Mouse (Mus musculus) myocyte (in vitro differentiated cells): ENCODE data around the gene Sema7a.

ENCODE experiments used
- E2F4 ChIP-seq: IDR thresholded peaks from one replicate; pipeline ENCODE4 v1.6.1; 2011; ENCODE audit warnings: mild to moderate bottlenecking, control low read depth, moderate library complexity; ENCODE audit not compliant: insufficient read depth
- POLR2A ChIP-seq: IDR thresholded peaks from one replicate; pipeline ENCODE4 v1.6.1; 2011; ENCODE audit warnings: low read depth, mild to moderate bottlenecking, control low read depth, moderate library complexity; ENCODE audit not compliant: insufficient read length
- USF1 ChIP-seq: IDR thresholded peaks from one replicate; pipeline ENCODE4 v1.6.1; 2011; ENCODE audit warnings: low read depth, mild to moderate bottlenecking, control low read depth, moderate library complexity

DNA sequence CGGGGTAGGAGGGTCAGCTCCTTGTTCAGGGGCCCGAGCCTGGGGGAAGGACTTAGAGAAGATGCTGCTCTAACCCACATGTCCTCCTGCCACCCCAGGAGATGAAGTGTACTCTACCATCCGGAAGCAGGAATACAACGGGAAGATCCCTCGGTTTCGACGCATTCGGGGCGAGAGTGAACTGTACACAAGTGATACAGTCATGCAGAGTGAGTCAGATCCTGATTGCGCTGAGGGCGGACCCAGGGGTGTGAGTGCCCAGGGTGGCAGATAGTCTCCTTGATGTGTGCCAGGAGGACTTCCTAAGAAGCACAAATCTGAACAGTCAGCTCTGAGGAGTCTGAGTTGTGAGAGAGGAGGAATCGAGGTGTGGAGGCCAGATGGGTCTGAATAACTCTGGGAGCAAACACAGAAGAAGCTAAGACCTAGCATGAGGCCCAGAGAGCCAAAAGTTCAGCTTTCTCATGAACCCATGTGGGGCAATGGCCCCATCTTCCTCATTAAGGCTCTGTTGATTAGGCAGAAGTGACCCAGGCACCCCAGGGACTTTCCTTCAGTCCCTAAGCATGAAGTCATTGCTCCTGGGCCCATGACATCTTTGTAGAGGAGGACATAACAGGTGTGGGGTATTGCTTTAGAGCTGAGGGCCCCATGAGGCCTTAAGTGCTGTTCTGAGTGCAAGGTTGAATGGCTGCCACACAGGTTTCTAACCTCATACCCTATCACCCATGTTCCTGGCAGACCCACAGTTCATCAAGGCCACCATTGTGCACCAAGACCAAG lies 15.2 kb downstream of the Sema7a start:
- no peak for TF ChIP-seq E2F4
- no peak for TF ChIP-seq USF1
- TF ChIP-seq POLR2A, result peak; percentile 38
